Mouse (Mus musculus) skeletal muscle tissue, postnatal 0 days (tissue): ENCODE results near the gene Cenph. TPM values are rescaled to one million over a fixed set of nuclear protein-coding genes. Genes with fewer than 3 reads are reported as not detected.

ENCODE experiments used
- polyA plus RNA-seq: library from polyadenylated mRNA; unstranded; fragments of >200 nt; fragmentation: Nextera tagmentation; extraction: Ambion mirVana; gene quantifications from 2 replicates; pipeline ENCODE4 v1.2.1, GENCODE M21; 2015

Gene Cenph
- polyA plus RNA-seq: 6.2 and 6.7 TPM in 2 replicates

DNA sequence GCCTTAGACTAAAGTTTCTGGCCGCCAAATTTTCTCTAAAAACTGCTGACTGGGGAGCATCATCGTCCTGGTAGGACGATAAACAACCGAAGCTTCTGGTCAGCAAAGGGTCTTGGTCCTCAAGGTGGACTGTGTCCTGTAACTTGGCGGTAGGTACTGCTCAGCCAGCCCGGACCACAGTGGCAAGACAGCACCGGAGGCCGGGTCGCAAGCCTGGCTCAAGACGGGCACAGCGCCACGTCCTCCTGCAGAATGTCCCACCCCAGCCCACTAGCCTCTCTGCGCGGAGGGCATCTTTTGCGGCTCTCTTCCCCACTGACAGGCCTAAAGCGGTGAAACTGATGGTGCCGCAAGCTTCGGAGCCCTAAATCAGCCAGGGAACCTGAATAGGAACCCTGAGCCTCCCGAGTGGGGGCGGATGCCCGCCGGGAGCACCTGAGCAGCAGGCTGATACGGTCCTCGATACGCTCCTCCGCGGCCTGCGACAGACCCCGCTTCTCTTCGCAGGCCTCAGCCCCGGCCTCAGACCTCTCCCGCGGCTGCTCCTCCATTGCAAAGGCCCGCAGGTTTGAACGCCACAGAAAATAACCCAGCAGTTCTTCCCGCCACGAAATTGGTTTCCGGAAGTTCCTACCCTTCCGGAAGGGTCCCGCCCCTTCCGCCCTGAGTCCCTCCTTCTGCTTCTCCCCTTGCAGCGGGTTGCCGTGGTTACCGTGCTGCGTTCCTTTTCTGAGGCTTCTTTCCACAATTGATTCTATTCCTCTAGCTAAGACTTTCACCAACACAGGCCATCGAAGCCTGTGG lies at the start of gene Cenph:
Gene Cenph (minus strand): TSS at position 648 of the 804 bp plus-strand sequence.

DNA sequence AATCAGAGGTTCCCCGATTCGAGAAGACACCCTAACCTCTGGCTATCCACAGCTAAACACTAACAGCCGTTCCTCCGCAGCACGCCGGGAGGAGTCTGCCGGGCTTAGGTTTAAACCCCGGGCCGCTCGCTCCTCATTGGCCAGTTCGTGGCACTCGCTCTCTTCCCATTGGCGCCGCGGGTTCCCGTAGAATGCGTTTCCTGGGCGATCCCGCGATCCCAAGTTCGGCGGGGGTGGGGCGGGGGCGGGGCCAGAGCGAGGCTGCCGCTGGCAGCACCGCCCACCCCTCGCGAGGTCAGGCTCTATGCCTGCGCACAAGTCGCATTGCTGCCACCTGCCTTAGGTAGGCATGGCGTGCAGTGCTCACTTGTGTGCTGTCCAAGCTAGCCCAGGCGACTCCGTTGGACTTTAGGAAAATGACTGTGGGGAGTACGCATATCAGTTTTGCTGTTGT lies 10.7 kb upstream of the Cenph start, which contains the start of gene Ccnb1:
Gene Ccnb1 (minus strand): TSS at position 157 of the 454 bp plus-strand sequence.

DNA sequence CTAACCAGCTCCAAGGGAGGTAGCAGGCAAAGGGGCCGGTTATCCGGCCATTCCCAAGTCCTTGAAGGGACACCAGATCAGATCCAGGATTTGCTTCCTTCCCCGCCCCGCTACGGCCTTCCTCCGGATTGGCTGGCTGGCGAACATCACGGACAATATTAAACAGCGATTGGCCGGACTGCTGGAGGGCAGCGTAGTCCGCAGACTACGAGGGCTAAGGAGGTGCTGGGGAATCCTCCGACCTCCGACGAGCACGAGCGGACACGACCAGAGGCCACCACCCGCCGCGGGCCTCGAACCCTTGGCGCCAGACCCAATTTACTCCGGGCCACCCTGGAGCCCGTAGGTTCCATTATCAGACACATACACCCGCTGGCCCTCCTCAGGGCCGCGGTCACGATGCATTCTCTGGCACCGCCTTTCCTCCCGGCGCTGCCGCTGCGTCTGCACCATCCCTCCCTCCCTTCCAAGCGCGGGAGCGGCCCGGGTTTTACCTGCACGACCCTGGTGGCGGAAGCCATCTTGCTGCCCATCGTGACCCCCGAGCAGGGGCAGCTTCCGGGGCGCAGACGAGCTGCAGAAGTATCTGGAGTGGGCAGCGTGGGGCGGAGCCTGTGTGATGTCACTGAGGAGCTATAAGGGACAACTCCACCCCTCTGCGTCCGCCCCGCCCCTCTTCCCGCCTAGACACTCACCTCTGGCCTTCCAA lies 31.5 kb downstream of the Cenph start, which contains the start of gene Mrps36:
Gene Mrps36 (minus strand): TSS at position 624 of the 709 bp plus-strand sequence.

DNA sequence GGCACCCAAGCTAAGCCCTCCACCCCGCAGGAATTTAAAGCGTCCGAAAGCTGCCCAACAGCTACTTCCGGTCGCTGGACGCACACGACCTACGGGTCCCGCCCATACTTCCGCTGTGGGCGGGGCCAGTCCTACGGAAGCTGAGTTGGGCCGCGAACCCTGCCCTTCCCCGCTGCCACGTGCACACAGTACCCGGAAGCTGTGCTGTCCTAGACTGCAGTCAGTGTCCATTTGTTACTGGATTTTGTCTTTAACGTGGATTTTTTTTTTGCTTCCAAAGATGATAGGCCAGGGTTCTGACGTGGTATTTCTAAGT lies 44.9 kb downstream of the Cenph start, which contains the start of gene Cdk7:
Gene Cdk7 (minus strand): TSS at position 79 of the 316 bp plus-strand sequence.

Other genes starting within 250 kb of the Cenph start
- 0.33 and 0.43 TPM in 2 replicates for gene Ocln, start 223.2 kb downstream of the Cenph start, polyA plus RNA-seq
- 3.9 and 4.5 TPM in 2 replicates for gene Marveld2, start 158.9 kb downstream of the Cenph start, polyA plus RNA-seq
- gene Ak6, start 124.9 kb downstream of the Cenph start, polyA plus RNA-seq: 142 and 150 TPM in 2 replicates
- 14.4 and 14.9 TPM in 2 replicates for gene Rad17, start 124.8 kb downstream of the Cenph start, polyA plus RNA-seq
- 6.9 and 10.4 TPM in 2 replicates for gene Taf9, start 124.3 kb downstream of the Cenph start, polyA plus RNA-seq
- gene Ccdc125, start 106.2 kb downstream of the Cenph start, polyA plus RNA-seq: 1.4 and 1.8 TPM in 2 replicates
- gene Cdk7, start 45.0 kb downstream of the Cenph start, polyA plus RNA-seq: 46.7 and 50.0 TPM in 2 replicates
- gene Mrps36, start 31.2 kb downstream of the Cenph start, polyA plus RNA-seq: 248 and 282 TPM in 2 replicates
- 31.4 and 34.7 TPM in 2 replicates for gene Ccnb1, start 10.7 kb upstream of the Cenph start, polyA plus RNA-seq
- gene Slc30a5, start 57.5 kb upstream of the Cenph start, polyA plus RNA-seq: 21.9 and 25.6 TPM in 2 replicates